Mouse (Mus musculus): ENCODE measurements around the gene Ugcg.

DNA sequence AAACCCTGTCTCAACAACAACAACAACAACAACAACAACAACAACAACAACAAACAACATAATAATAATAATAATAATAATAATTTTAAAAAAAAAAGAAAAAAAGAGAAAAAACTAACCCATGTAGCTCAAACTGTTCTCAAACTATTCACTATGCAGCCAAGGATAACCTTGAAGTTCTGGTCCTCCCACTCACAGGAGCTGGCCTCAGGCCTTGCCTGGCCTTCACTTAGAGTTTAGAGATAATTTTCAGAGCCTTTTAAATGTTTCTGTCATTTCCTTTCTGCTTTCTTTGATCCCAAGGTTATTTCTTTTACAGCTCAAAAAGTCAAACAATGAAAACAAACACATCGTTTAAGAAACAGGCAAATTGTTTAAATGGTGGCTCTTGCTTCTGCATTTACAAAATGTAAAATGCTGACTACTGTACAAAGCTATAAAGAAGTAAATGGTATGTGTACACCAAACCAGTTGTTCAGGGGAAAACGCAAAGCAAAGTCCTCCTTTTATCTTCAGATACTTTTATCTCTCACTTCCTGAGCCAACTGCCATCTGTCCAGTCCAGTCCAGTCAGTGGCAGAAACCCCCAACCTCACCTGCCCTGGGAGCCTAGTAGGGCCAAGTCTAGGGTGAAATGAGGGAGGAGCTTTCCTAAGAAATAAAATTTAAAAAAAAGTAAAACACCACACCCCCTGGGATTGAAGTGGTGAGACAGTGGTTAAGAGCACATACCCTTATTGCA, 15.7 kb upstream of the Ugcg start:
- TF ChIP-seq POLR2A (IDR thresholded peaks at IDR 0.05; ENCODE audit: insufficient read depth, low read depth, low read length): no peak
- no peak for TF ChIP-seq CTCF (IDR thresholded peaks at IDR 0.05)
